Mouse (Mus musculus) heart, postnatal 0 days (tissue): Measurements from ENCODE around the gene Ltbp1. TPM values are rescaled to one million over a fixed set of nuclear protein-coding genes. Genes with fewer than 3 reads are reported as not detected.

Experiments
- ATAC-seq: fragments of 200-750 bp; cut with Nextera tagmentation; 2 replicates; pipeline ENCODE4 v1.8.0; 2017; ENCODE audit warnings: low read depth, moderate number of reproducible peaks, moderate library complexity; ENCODE audit not compliant: insufficient read depth
- DNase-seq: peaks from one replicate; pipeline ENCODE4 v3.0.0-alpha.2; 2016; ENCODE audit warnings: low spot score
- H3K27ac ChIP-seq: fragments of 300-500 bp; sonication (generic); 2 replicates; pipeline ENCODE4 v1.5.1; 2014; ENCODE audit warnings: low read depth, mild to moderate bottlenecking
- H3K27me3 ChIP-seq: fragments of 300-500 bp; sonication (generic); 2 replicates; pipeline ENCODE4 v1.6.1; 2014; ENCODE audit warnings: low read length, mixed read lengths; ENCODE audit not compliant: control insufficient read depth, insufficient read depth
- H3K36me3 ChIP-seq: fragments of 300-500 bp; sonication (generic); replicated peaks from 2 replicates; pipeline ENCODE4 v1.6.1; 2014; ENCODE audit warnings: low read length, mixed read lengths; ENCODE audit not compliant: control insufficient read depth, insufficient read depth
- H3K4me1 ChIP-seq: fragments of 300-500 bp; sonication (generic); 2 replicates; pipeline ENCODE4 v1.6.1; 2014; ENCODE audit warnings: antibody characterized with exemption; ENCODE audit not compliant: control insufficient read depth, insufficient read depth
- H3K4me2 ChIP-seq: fragments of 300-500 bp; sonication (generic); 2 replicates; pipeline ENCODE4 v1.6.1; 2014; ENCODE audit warnings: low read depth, mild to moderate bottlenecking, low read length, moderate library complexity
- H3K4me3 ChIP-seq: fragments of 300-500 bp; sonication (generic); 2 replicates; pipeline ENCODE4 v1.5.1; 2014; ENCODE audit warnings: low read depth, low read length
- H3K9ac ChIP-seq: fragments of 300-500 bp; sonication (generic); replicated peaks from 2 replicates; pipeline ENCODE4 v1.6.1; 2014; ENCODE audit warnings: low read depth, low read length, mixed read lengths
- H3K9me3 ChIP-seq: fragments of 300-500 bp; sonication (generic); replicated peaks from 2 replicates; pipeline ENCODE4 v1.6.1; 2016; ENCODE audit warnings: low read length; ENCODE audit not compliant: control insufficient read depth
- CTCF ChIP-seq: IDR thresholded peaks from 2 replicates; pipeline ENCODE4 v1.5.1; 2016; ENCODE audit warnings: antibody characterized with exemption, control low read depth, low read depth
- EP300 ChIP-seq: IDR thresholded peaks from 2 replicates; pipeline ENCODE4 v1.6.1; 2016; ENCODE audit warnings: antibody characterized with exemption, low read depth
- WGBS: fragments of 180-500 bp; shearing (Covaris S2); extraction: QIAGEN DNeasy Blood & Tissue Kit; methylation state at CpG from one replicate; pipeline ENCODE4 v1.1.7; 2014; 5-methylcytosine and 5-hydroxymethylcytosine counted together
- polyA plus RNA-seq: library from polyadenylated mRNA; unstranded; fragments of >200 nt; fragmentation: Nextera tagmentation; extraction: Ambion mirVana; gene quantifications from 2 replicates; pipeline ENCODE4 v1.2.1, GENCODE M21; 2015
- total RNA-seq: library from RNA; depleted of rRNA; stranded (reverse); fragments of >200 nt; gene quantifications from 2 replicates; pipeline ENCODE4 v1.2.3, GENCODE M21; 2014; ENCODE audit warnings: low replicate concordance

Gene Ltbp1
- total and polyA plus RNA-seq, 2 experiments from 2014 or later = 11.8 to 43.0 TPM

GRCm38 (mm10) chr17:75088727-75089126 lies 83.4 kb downstream of the Ltbp1 start:
- Histone ChIP-seq H3K27ac (no peak overlapping the region), H3K4me2 (no peak overlapping the region), H3K9me3 (no peaks in the 10 kb centered on the region), H3K4me3 (no peak overlapping the region), H3K36me3 (no peaks in the 10 kb centered on the region), H3K9ac (no peak overlapping the region), H3K4me1 (peaks cover 6% of the 10 kb centered on the region; the same call in 1 of the 2 replicates), H3K27me3 (no peaks in the 10 kb centered on the region)
- DNase-seq = peak; percentile 32
- ATAC-seq = no peak
- 69% methylated on average over 11 of the region's 11 CpGs for WGBS
- TF ChIP-seq EP300 (no peak), CTCF (peak; percentile 28; the same call in 1 of the 2 replicates)

GRCm38 (mm10) chr17:75090556-75090955 lies 85.2 kb downstream of the Ltbp1 start:
- no peak for ATAC-seq
- Histone ChIP-seq H3K4me1 (peaks cover 6% of the 10 kb centered on the region; the same call in 1 of the 2 replicates), H3K4me3 (no peak overlapping the region)

GRCm38 (mm10) chr17:75093563-75093962 lies 88.2 kb downstream of the Ltbp1 start:
- 75% methylated on average over 3 of the region's 3 CpGs for WGBS
- no peaks in the 10 kb centered on the region for H3K9me3 ChIP-seq
- H3K9ac ChIP-seq = no peak overlapping the region
- H3K27ac ChIP-seq = no peak overlapping the region
- no peak for ATAC-seq
- no peak overlapping the region for H3K4me3 ChIP-seq
- no peaks in the 10 kb centered on the region for H3K4me1 ChIP-seq
- no peak for DNase-seq
- no peak overlapping the region for H3K4me2 ChIP-seq
- no peaks in the 10 kb centered on the region for H3K36me3 ChIP-seq
- TF ChIP-seq CTCF (no peak), EP300 (no peak)
- no peaks in the 10 kb centered on the region for H3K27me3 ChIP-seq

More at GRCm38 (mm10) chr17:75090556-75090955, 85.2 kb downstream of the Ltbp1 start:
- 83% methylated on average over 6 of the region's 6 CpGs for WGBS
- DNase-seq = no peak
- no peaks in the 10 kb centered on the region for H3K9me3 ChIP-seq
- no peak overlapping the region for H3K4me2 ChIP-seq
- no peaks in the 10 kb centered on the region for H3K36me3 ChIP-seq
- TF ChIP-seq CTCF = no peak
- TF ChIP-seq EP300 = no peak
- no peak overlapping the region for H3K9ac ChIP-seq
- no peak overlapping the region for H3K27ac ChIP-seq
- H3K27me3 ChIP-seq = no peaks in the 10 kb centered on the region

- H3K9me3 ChIP-seq = no peaks in the 10 kb centered on the region
- 84% methylated on average over 9 of the region's 9 CpGs for WGBS
- H3K4me1 ChIP-seq = no peaks in the 10 kb centered on the region
- H3K27ac ChIP-seq = no peak overlapping the region
- H3K9ac ChIP-seq = no peak overlapping the region
- ATAC-seq (no peak), DNase-seq (no peak)
- no peaks in the 10 kb centered on the region for H3K27me3 ChIP-seq
- TF ChIP-seq CTCF = no peak
- H3K36me3 ChIP-seq = no peaks in the 10 kb centered on the region
- no peak overlapping the region for H3K4me3 ChIP-seq
- H3K4me2 ChIP-seq = no peak overlapping the region
Observed at GRCm38 (mm10) chr17:75094591-75094990, 89.2 kb downstream of the Ltbp1 start.

GRCm38 (mm10) chr17:75096727-75097126 lies 91.4 kb downstream of the Ltbp1 start:
- no peak for TF ChIP-seq EP300
- no peak for TF ChIP-seq CTCF

GRCm38 (mm10) chr17:75097367-75097766 lies 92.0 kb downstream of the Ltbp1 start:
- H3K27me3 ChIP-seq = no peaks in the 10 kb centered on the region
- DNase-seq (no peak), ATAC-seq (no peak)
- WGBS = 81% methylated on average over 3 of the region's 3 CpGs
- TF ChIP-seq CTCF = no peak
- TF ChIP-seq EP300 = no peak
- H3K27ac ChIP-seq = no peak overlapping the region
- H3K9me3 ChIP-seq = no peaks in the 10 kb centered on the region
- no peak overlapping the region for H3K4me2 ChIP-seq
- no peak overlapping the region for H3K4me3 ChIP-seq
- no peaks in the 10 kb centered on the region for H3K4me1 ChIP-seq
- no peaks in the 10 kb centered on the region for H3K36me3 ChIP-seq
- H3K9ac ChIP-seq = no peak overlapping the region

More at GRCm38 (mm10) chr17:75096727-75097126, 91.4 kb downstream of the Ltbp1 start:
- no peak overlapping the region for H3K4me3 ChIP-seq
- H3K9me3 ChIP-seq = no peaks in the 10 kb centered on the region
- WGBS = 75% methylated on average over 7 of the region's 7 CpGs
- no peak for DNase-seq
- H3K4me1 ChIP-seq = no peaks in the 10 kb centered on the region
- no peak for ATAC-seq
- H3K27ac ChIP-seq = no peak overlapping the region
- no peaks in the 10 kb centered on the region for H3K36me3 ChIP-seq
- no peak overlapping the region for H3K9ac ChIP-seq
- no peak overlapping the region for H3K4me2 ChIP-seq
- no peaks in the 10 kb centered on the region for H3K27me3 ChIP-seq
